Mouse (Mus musculus) limb, embryonic 13.5 days (tissue): ENCODE measurements around the gene Ltc4s. TPM values are rescaled to one million over a fixed set of nuclear protein-coding genes. Genes with fewer than 3 reads are reported as not detected.
A peak's percentile ranks its signal among the peaks of the same experiment; 100 is the strongest.

Source experiments
- ATAC-seq: fragments of 200-750 bp; cut with Nextera tagmentation; 2 replicates; pipeline ENCODE4 v1.8.0; 2017; ENCODE audit warnings: low read depth, moderate number of reproducible peaks, moderate TSS enrichment; ENCODE audit not compliant: low FRiP score
- H3K27ac ChIP-seq: fragments of 300-500 bp; sonication (generic); 2 replicates; pipeline ENCODE4 v1.5.1; 2015; ENCODE audit warnings: inconsistent platforms, mild to moderate bottlenecking, moderate library complexity
- H3K27me3 ChIP-seq: fragments of 300-500 bp; sonication (generic); 2 replicates; pipeline ENCODE4 v1.6.1; 2015; ENCODE audit warnings: mild to moderate bottlenecking, inconsistent platforms
- H3K36me3 ChIP-seq: fragments of 300-500 bp; sonication (generic); 2 replicates; pipeline ENCODE4 v1.6.1; 2015; ENCODE audit warnings: inconsistent platforms, mild to moderate bottlenecking, moderate library complexity
- H3K4me1 ChIP-seq: fragments of 300-500 bp; sonication (generic); 2 replicates; pipeline ENCODE4 v1.6.1; 2015; ENCODE audit warnings: inconsistent platforms
- H3K4me2 ChIP-seq: fragments of 300-500 bp; sonication (generic); replicated peaks from 2 replicates; pipeline ENCODE4 v1.6.1; 2015; ENCODE audit warnings: inconsistent platforms, mild to moderate bottlenecking, moderate library complexity
- H3K4me3 ChIP-seq: fragments of 300-500 bp; sonication (generic); 2 replicates; pipeline ENCODE4 v1.5.1; 2015; ENCODE audit warnings: moderate library complexity, mild to moderate bottlenecking, inconsistent platforms
- H3K9ac ChIP-seq: fragments of 300-500 bp; sonication (generic); 2 replicates; pipeline ENCODE4 v1.6.1; 2015; ENCODE audit warnings: mild to moderate bottlenecking, inconsistent platforms
- H3K9me3 ChIP-seq: fragments of 300-500 bp; sonication (generic); 2 replicates; pipeline ENCODE4 v1.6.1; 2016; ENCODE audit warnings: inconsistent platforms
- WGBS: fragments of 180-500 bp; shearing (Covaris S2); methylation state at CpG from one replicate; pipeline ENCODE4 v1.1.7; 2015; 5-methylcytosine and 5-hydroxymethylcytosine counted together
- polyA plus RNA-seq: library from polyadenylated mRNA; unstranded; fragments of >200 nt; fragmentation: Nextera tagmentation; extraction: Ambion mirVana; gene quantifications from 2 replicates; pipeline ENCODE4 v1.2.1, GENCODE M21; 2015

The Ltc4s gene
- polyA plus RNA-seq, 1 experiment from 2014 or later = 1.3 TPM

DNA sequence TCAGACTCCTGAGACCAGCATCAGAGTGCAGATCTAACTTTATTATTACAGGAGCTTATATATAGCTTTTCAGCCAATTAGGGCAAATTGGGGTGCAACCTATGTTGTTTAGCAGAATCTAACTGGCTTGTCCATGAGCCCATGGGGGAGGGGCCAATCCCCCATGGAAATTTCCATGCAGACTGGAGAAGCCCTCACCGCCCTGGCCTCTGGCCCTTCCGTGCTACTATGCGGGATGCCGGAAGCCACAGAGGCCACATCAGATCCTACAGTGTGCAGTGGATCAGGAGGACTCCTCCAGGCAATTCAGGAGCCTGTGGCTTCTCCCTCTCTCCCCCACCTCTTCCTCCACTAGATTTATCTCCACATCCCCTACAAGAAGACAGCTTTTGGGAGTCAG is 20.6 kb downstream of the Ltc4s start:
- H3K27ac ChIP-seq = no peak overlapping the region
- no peaks in the 10 kb centered on the region for H3K9me3 ChIP-seq
- no peak overlapping the region for H3K9ac ChIP-seq
- no peak for ATAC-seq
- no peaks in the 10 kb centered on the region for H3K36me3 ChIP-seq
- H3K27me3 ChIP-seq = no peaks in the 10 kb centered on the region
- no peak overlapping the region for H3K4me3 ChIP-seq
- 61% methylated on average over 4 of the region's 4 CpGs for WGBS
- H3K4me2 ChIP-seq = no peak overlapping the region
- H3K4me1 ChIP-seq = peaks cover 23% of the 10 kb centered on the region

DNA sequence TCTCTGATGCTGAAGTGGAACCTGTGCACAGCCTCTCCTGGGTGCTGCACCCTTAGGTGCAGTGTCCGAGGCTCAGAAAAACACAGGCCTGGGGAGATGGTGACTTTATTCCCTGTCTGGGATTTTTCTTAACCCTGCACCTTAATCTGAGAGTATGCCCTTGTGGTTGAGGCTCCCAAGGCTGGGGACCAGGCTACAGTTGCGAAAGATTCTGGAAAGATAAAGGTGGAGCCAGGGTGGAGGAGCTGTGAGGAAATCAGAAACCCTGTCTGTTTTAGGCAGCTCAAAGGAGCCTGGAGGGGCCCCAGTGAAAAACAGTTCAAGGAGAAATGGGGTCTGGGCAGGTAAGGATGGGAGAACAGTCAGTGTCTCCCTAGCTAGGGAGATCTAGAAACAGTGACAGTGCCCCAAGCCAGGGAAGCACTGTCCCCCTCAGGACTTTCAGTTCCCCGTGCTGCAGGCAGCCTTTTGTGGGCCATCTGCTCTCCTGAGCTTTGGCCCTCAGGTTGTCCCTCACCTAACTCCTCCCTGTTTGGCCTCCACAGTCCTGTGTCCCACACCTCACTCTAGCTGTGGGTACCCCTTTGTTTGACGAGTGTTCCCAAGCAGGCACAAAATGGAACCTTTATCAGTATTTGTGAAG is 21.6 kb downstream of the Ltc4s start:
- Histone ChIP-seq H3K27me3 (no peaks in the 10 kb centered on the region), H3K4me3 (no peak overlapping the region), H3K4me1 (peaks cover 23% of the 10 kb centered on the region), H3K36me3 (no peaks in the 10 kb centered on the region), H3K9me3 (no peaks in the 10 kb centered on the region), H3K4me2 (no peak overlapping the region), H3K9ac (no peak overlapping the region), H3K27ac (no peak overlapping the region)
- 62% methylated on average over 4 of the region's 4 CpGs for WGBS
- ATAC-seq = no peak

GRCm38 (mm10) chr11:50215633-50216032 is 22.8 kb downstream of the Ltc4s start:
- H3K4me1 ChIP-seq = peaks cover 28% of the 10 kb centered on the region
- WGBS = 12% methylated on average over 9 of the region's 9 CpGs
- 0 out of 2 replicates have a peak overlapping the region, but pooled peaks have one; percentile 25 for H3K9ac ChIP-seq
- H3K9me3 ChIP-seq = no peaks in the 10 kb centered on the region
- ATAC-seq = no peak
- no peak overlapping the region for H3K27ac ChIP-seq
- H3K4me3 ChIP-seq = 0 out of 2 replicates have a peak overlapping the region, but pooled peaks have one; percentile 5
- no peaks in the 10 kb centered on the region for H3K27me3 ChIP-seq
- no peaks in the 10 kb centered on the region for H3K36me3 ChIP-seq
- H3K4me2 ChIP-seq = peak overlapping the region; percentile 50

DNA sequence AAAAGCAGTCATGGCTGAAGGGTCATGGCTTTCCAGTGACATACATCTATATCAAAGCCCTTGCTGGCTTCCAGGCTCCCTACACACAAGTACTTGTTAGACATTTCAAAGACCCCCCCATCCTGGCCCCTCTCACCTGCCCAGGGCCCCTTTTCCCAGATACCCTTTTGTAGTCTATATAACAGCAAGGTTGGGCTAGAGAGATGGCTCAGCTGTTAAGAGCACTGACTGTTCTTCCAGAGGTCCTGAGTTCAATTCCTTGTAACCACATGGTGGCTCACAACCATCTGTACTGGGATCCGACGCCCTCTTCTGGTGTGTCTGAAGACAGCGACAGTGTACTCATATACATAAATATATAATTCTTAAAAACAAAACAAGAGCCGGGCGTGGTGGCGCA is 23.8 kb downstream of the Ltc4s start:
- Histone ChIP-seq H3K4me2 (no peak overlapping the region), H3K27ac (no peak overlapping the region), H3K27me3 (no peaks in the 10 kb centered on the region), H3K9me3 (no peaks in the 10 kb centered on the region), H3K9ac (no peak overlapping the region), H3K36me3 (no peaks in the 10 kb centered on the region), H3K4me3 (no peak overlapping the region), H3K4me1 (peaks cover 28% of the 10 kb centered on the region)
- ATAC-seq = no peak
- WGBS = 88% methylated on average over 6 of the region's 6 CpGs

GRCm38 (mm10) chr11:50212848-50213758 is 25.3 kb downstream of the Ltc4s start:
- ATAC-seq = no peak
- Histone ChIP-seq H3K27me3 (no peaks in the 10 kb centered on the region), H3K27ac (no peak overlapping the region), H3K4me2 (no peak overlapping the region), H3K36me3 (peaks cover 1% of the 10 kb centered on the region), H3K4me3 (no peak overlapping the region), H3K4me1 (peaks cover 35% of the 10 kb centered on the region), H3K9ac (no peak overlapping the region), H3K9me3 (no peaks in the 10 kb centered on the region)
- 63% methylated on average over 11 of the region's 11 CpGs for WGBS

DNA sequence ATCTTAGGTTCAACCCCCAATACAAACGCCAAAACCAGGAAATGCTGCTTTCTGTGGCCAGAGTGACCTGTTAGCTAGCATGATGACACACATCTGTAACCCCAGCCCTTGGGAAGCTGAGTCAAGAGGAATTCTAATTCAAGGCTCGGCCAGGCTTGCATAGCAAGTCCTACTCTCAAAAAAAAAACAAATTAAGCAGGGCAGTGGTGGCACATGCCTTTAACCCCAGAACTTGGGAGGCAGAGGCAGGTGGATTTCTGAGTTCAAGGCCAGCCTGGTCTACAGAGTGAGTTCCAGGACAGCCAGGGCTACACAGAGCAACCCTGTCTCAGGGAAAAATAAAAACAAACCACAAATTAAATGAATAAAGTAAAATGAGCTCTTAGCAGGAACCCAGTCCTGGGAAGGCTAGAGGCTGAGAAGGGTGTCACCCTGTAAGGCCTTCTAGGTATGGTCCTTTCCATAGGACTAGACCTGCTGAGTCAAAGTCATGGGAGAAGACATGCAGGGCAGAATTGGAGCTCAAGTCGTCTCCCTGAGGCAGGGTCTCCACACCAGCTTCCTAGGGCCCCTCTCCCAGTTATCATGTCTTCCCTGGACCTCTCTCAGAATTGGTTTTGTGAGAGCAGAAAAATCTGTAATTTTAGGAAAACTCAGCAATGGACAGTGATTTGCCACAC is 26.2 kb downstream of the Ltc4s start:
- no peak for ATAC-seq
- Histone ChIP-seq H3K4me2 (no peak overlapping the region), H3K27me3 (no peaks in the 10 kb centered on the region), H3K36me3 (peaks cover 10% of the 10 kb centered on the region), H3K27ac (no peak overlapping the region), H3K4me3 (no peak overlapping the region), H3K4me1 (peaks cover 31% of the 10 kb centered on the region), H3K9ac (no peak overlapping the region), H3K9me3 (no peaks in the 10 kb centered on the region)
- 68% methylated on average over 3 of the region's 3 CpGs for WGBS

DNA sequence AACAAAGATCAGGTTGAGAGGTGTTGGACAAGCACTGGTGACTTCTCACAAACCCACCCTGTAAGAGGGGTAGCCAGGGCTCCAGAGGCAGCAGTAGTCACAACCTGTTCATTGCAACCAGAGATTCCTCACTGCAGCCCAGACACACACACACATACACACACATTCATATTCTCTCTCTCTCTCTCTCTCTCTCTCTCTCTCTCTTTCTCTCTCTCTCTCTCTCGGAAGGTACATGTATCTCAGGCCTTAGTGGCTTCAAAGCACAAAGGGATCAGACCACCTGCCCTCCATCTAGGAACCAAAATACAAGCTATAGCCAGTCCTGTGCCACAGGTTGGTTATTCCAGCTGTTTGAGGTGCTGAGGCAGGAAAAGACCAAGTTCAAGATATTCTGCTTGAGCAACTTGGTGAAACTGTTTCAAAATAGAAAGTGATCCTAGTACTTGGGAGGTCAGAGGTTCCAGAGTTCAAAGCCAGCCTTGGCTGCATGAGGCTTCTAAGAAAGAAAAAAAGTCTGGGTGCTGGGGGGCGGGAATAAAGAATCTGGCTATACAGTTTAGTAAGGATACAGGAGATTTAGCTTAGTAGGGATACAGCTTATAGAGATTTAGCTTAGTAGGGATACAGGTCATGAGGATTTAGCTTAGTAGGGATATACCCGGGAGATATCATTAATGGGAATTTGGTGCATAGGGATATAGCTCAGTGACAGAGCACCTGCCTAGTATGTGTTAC is 26.9 kb downstream of the Ltc4s start:
- H3K9me3 ChIP-seq = no peaks in the 10 kb centered on the region
- 94% methylated on average over 3 of the region's 3 CpGs for WGBS
- H3K4me3 ChIP-seq = peak overlapping the region; percentile 86
- no peak overlapping the region for H3K27ac ChIP-seq
- ATAC-seq = no peak
- peak overlapping the region; percentile 97 for H3K9ac ChIP-seq
- H3K4me1 ChIP-seq = peaks cover 26% of the 10 kb centered on the region
- H3K36me3 ChIP-seq = peaks cover 18% of the 10 kb centered on the region
- H3K27me3 ChIP-seq = no peaks in the 10 kb centered on the region
- peak overlapping the region; percentile 71 for H3K4me2 ChIP-seq

- peak; percentile 71 for ATAC-seq
- Histone ChIP-seq H3K27me3 (no peaks in the 10 kb centered on the region), H3K27ac (peak within 1 kb of the TSS; percentile 96), H3K4me1 (peaks cover 17% of the 10 kb centered on the region), H3K9ac (peak within 1 kb of the TSS; percentile 97), H3K4me3 (peak within 1 kb of the TSS; percentile 86), H3K9me3 (no peaks in the 10 kb centered on the region), H3K4me2 (peak within 1 kb of the TSS; percentile 71), H3K36me3 (peaks cover 26% of the 10 kb centered on the region)
- under 1% methylated on average over 48 of the region's 48 CpGs for WGBS
Observed at GRCm38 (mm10) chr11:50210505-50211151, 27.8 kb downstream of the Ltc4s start, which contains the start of the genes Sqstm1 and Mgat4b. Gene Sqstm1 (minus strand): TSS chr11:50210827. Gene Mgat4b (plus strand): TSS chr11:50210890.

DNA sequence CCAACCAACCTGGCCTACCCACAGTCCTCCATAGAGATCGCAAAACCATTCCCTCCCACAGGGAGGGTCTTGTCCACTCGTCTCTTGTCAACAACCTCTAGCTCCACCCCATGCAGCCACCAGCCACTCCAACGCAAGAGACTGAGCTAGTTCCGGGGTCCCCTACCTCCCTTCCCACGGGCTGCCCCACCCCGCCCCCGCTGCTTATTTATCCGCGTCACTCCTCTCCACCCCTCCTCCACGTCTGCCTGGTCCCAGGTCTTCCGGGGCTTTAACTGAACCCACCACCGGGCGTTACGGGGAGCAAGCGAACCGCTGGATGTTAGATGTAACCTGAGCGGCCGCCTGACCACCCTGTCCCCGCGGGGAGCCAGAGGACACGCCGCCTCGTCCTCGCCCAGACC is 28.3 kb downstream of the Ltc4s start:
- under 1% methylated on average over 24 of the region's 24 CpGs for WGBS

DNA sequence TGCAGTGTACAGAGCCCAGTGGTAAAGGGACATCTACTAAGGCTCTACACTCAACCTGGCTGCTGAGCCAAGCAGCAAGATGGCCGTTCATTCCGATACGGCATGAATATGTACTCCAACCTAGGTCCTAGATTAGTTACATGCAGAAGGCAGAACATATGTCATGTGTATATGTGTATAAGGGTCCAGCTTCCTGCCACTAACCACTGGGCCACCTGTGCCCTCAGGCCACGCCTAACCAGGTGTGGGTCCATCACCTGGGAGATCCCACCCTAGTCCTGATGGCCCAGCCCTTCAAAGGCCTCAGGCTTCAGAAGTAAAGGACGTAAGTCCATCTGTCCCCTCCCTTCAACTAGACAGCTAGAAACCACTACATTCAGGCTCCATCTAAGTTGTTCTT is 30.4 kb downstream of the Ltc4s start:
- H3K27ac ChIP-seq = no peak overlapping the region
- 91% methylated on average over 5 of the region's 5 CpGs for WGBS

More for the DNA sequence above, 28.3 kb downstream of the Ltc4s start:
- no peaks in the 10 kb centered on the region for H3K9me3 ChIP-seq
- H3K27me3 ChIP-seq = no peaks in the 10 kb centered on the region
- H3K4me3 ChIP-seq = peak overlapping the region; percentile 86
- peak; percentile 91 for ATAC-seq
- H3K36me3 ChIP-seq = peaks cover 31% of the 10 kb centered on the region
- peaks cover 12% of the 10 kb centered on the region for H3K4me1 ChIP-seq
- H3K9ac ChIP-seq = peak overlapping the region; percentile 97
- peak overlapping the region; percentile 96 for H3K27ac ChIP-seq
- peak overlapping the region; percentile 71 for H3K4me2 ChIP-seq

GRCm38 (mm10) chr11:50207344-50207743 is 31.1 kb downstream of the Ltc4s start:
- no peaks in the 10 kb centered on the region for H3K27me3 ChIP-seq
- no peak overlapping the region for H3K4me2 ChIP-seq
- H3K4me3 ChIP-seq = no peak overlapping the region
- peaks cover 12% of the 10 kb centered on the region for H3K4me1 ChIP-seq
- peaks cover 58% of the 10 kb centered on the region for H3K36me3 ChIP-seq
- no peak overlapping the region for H3K9ac ChIP-seq
- no peak for ATAC-seq
- H3K9me3 ChIP-seq = no peaks in the 10 kb centered on the region
- H3K27ac ChIP-seq = no peak overlapping the region
- WGBS = 96% methylated on average over 14 of the region's 14 CpGs

More for the DNA sequence above, 30.4 kb downstream of the Ltc4s start:
- no peaks in the 10 kb centered on the region for H3K9me3 ChIP-seq
- peaks cover 12% of the 10 kb centered on the region for H3K4me1 ChIP-seq
- H3K4me3 ChIP-seq = no peak overlapping the region
- 0 out of 2 replicates have a peak overlapping the region, but pooled peaks have one; percentile 7 for H3K4me2 ChIP-seq
- no peak overlapping the region for H3K9ac ChIP-seq
- peaks cover 51% of the 10 kb centered on the region for H3K36me3 ChIP-seq
- ATAC-seq = no peak
- H3K27me3 ChIP-seq = no peaks in the 10 kb centered on the region
